Mouse (Mus musculus) kidney, postnatal 0 days (tissue): Measurements from ENCODE around the gene Hist1h4f. TPM values are rescaled to one million over a fixed set of nuclear protein-coding genes. Genes with fewer than 3 reads are reported as not detected.
"Not testable (repeated sequence)": the region's sequence is repeated elsewhere in the genome, so short reads cannot be mapped to it uniquely, and the experiment has no call there.

Experiments
- ATAC-seq: fragments of 200-750 bp; cut with Nextera tagmentation; replicated peaks from 2 replicates; pipeline ENCODE4 v1.8.0; 2017; ENCODE audit warnings: low read depth, moderate number of reproducible peaks, moderate TSS enrichment, moderate library complexity; ENCODE audit not compliant: low FRiP score
- DNase-seq: peaks from one replicate; pipeline ENCODE4 v3.0.0-alpha.2; 2016; ENCODE audit warnings: low spot score
- H3K27ac ChIP-seq: fragments of 300-500 bp; sonication (generic); 2 replicates; pipeline ENCODE4 v1.5.1; 2014; ENCODE audit warnings: mild to moderate bottlenecking
- H3K27me3 ChIP-seq: fragments of 300-500 bp; sonication (generic); 2 replicates; pipeline ENCODE4 v1.6.1; 2014; ENCODE audit warnings: low read length, mixed read lengths; ENCODE audit not compliant: insufficient read depth
- H3K36me3 ChIP-seq: fragments of 300-500 bp; sonication (generic); 2 replicates; pipeline ENCODE4 v1.6.1; 2014; ENCODE audit warnings: low read length, mixed read lengths; ENCODE audit not compliant: insufficient read depth
- H3K4me1 ChIP-seq: fragments of 300-500 bp; sonication (generic); replicated peaks from 2 replicates; pipeline ENCODE4 v1.6.1; 2014; ENCODE audit warnings: antibody characterized with exemption, low read length, mixed read lengths; ENCODE audit not compliant: insufficient read depth
- H3K4me2 ChIP-seq: fragments of 300-500 bp; sonication (generic); 2 replicates; pipeline ENCODE4 v1.6.1; 2014; ENCODE audit warnings: mild to moderate bottlenecking, low read length, moderate library complexity, mixed read lengths
- H3K4me3 ChIP-seq: fragments of 300-500 bp; sonication (generic); replicated peaks from 2 replicates; pipeline ENCODE4 v1.5.1; 2014; ENCODE audit warnings: low read depth, low read length
- H3K9ac ChIP-seq: fragments of 300-500 bp; sonication (generic); 2 replicates; pipeline ENCODE4 v1.6.1; 2014; ENCODE audit warnings: low read depth, low read length
- H3K9me3 ChIP-seq: fragments of 300-500 bp; sonication (generic); replicated peaks from 2 replicates; pipeline ENCODE4 v1.6.1; 2016; ENCODE audit warnings: low read length, inconsistent platforms, mixed read lengths
- CTCF ChIP-seq: IDR thresholded peaks from 2 replicates; pipeline ENCODE4 v1.5.1; 2016; ENCODE audit warnings: antibody characterized with exemption, low read depth, mild to moderate bottlenecking, moderate library complexity
- WGBS: fragments of 180-500 bp; shearing (Covaris S2); extraction: QIAGEN DNeasy Blood & Tissue Kit; methylation state at CpG from one replicate; pipeline ENCODE4 v1.1.7; 2014; 5-methylcytosine and 5-hydroxymethylcytosine counted together
- polyA plus RNA-seq: library from polyadenylated mRNA; unstranded; fragments of >200 nt; fragmentation: Nextera tagmentation; extraction: Ambion mirVana; gene quantifications from 2 replicates; pipeline ENCODE4 v1.2.1, GENCODE M21; 2015

The Hist1h4f gene
- polyA plus RNA-seq, 1 experiment from 2014 or later, result 0.58 TPM

DNA sequence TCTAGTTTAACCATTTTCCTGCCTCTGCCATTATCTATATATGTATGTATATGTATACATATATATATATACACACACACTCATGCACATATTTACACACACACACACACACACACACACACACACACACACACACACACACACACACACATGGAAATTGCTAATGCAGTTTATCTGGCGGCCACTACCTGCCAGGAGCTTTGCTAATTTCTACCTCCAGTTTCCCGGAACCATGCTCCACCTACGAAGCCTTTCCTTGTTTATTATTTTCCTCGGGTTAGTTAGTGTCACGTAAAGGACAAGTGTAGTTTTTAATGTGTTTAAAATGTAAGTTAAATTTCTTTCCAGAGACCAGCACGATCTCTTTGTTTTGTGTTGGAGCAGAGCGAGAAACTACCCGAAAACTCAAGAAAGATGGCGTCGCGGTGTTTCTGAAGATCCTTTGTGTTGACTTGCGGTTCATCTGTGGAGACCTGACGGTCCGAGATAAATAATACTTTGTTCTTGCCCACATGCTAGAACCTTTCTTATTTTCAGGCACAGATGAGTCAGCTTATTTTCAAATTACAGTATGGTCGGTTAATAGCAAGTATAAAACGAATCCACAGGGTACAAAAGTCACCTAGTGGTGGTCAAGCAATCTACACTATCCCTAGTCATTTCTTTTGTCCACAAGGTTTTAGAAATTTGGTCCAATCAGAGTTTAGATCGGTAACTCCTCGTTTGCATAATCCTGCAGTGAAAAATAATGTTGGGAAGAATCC, 11.4 kb upstream of the Hist1h4f start:
- H3K4me1 ChIP-seq, result no peaks in the 10 kb centered on the region
- H3K9ac ChIP-seq, result peak overlapping the region; percentile 57
- peak overlapping the region; percentile 96 for H3K27ac ChIP-seq
- TF ChIP-seq CTCF, result peak; percentile 71
- H3K36me3 ChIP-seq, result no peaks in the 10 kb centered on the region
- peak; percentile 98 for DNase-seq
- peak; percentile 58 for ATAC-seq
- H3K9me3 ChIP-seq, result no peaks in the 10 kb centered on the region
- WGBS, result 3% methylated on average over 18 of the region's 18 CpGs
- H3K4me3 ChIP-seq, result peak overlapping the region; percentile 25
- no peaks in the 10 kb centered on the region for H3K27me3 ChIP-seq
- peak overlapping the region; percentile 76 for H3K4me2 ChIP-seq

- not testable (repeated sequence) for H3K4me1 ChIP-seq, H3K27me3 ChIP-seq, H3K36me3 ChIP-seq, H3K9me3 ChIP-seq
- Histone ChIP-seq H3K9ac (peak within 1 kb of the TSS; percentile 61), H3K4me2 (peak within 1 kb of the TSS; percentile 76), H3K4me3 (peak within 1 kb of the TSS; percentile 25), H3K27ac (peak within 1 kb of the TSS; percentile 96)
- ATAC-seq, result peak; percentile 91
- DNase-seq, result peak; percentile 99
- under 1% methylated on average over 42 of the region's 67 CpGs for WGBS
Measured at GRCm38 (mm10) chr13:23561883-23562659, 10.6 kb upstream of the Hist1h4f start, which contains the start of gene Hist1h3e. Hist1h3e (minus strand) TSS chr13:23562369.

- Histone ChIP-seq H3K4me2 (peak overlapping the region; percentile 76), H3K27ac (peak overlapping the region; percentile 96), H3K4me3 (peak overlapping the region; percentile 25), H3K9ac (peak overlapping the region; percentile 61; the same call in 1 of the 2 replicates)
- 0% methylated on average over 2 of the region's 5 CpGs for WGBS
- H3K27me3 ChIP-seq, H3K36me3 ChIP-seq, H3K4me1 ChIP-seq, DNase-seq, ATAC-seq, H3K9me3 ChIP-seq: not testable (repeated sequence)
Measured at GRCm38 (mm10) chr13:23561531-23561882, 10.1 kb upstream of the Hist1h4f start.

- 0 out of 2 replicates have a peak overlapping the region, but pooled peaks have one; percentile 13 for H3K4me2 ChIP-seq
- H3K4me3 ChIP-seq, H3K27ac ChIP-seq, H3K27me3 ChIP-seq, H3K4me1 ChIP-seq, H3K36me3 ChIP-seq, H3K9ac ChIP-seq, ATAC-seq, DNase-seq, H3K9me3 ChIP-seq: not testable (repeated sequence)
- 9% methylated on average over 2 of the region's 2 CpGs for WGBS
Measured at GRCm38 (mm10) chr13:23560699-23561098, 9.3 kb upstream of the Hist1h4f start.

DNA sequence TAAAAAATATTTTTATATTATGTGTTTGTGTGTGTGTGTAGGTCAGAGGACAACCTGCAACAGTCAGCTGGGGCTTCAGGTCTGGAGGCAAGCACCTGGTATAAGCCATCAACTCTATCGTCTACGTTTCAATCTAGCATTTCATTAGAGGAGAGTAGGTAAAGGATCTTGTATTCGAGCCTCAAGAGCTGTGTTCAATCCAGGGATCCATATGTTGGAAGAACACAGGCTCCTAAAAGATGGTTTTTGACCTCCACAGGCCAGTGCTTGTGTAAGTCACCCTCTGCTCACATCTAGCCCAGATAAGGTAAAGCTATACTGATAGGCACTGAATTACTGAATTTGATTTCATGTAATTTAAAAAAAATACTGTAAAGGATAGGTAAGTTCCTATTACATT, 5.5 kb upstream of the Hist1h4f start:
- ATAC-seq (no peak), DNase-seq (no peak)
- Histone ChIP-seq H3K4me2 (peak overlapping the region; percentile 95), H3K4me3 (no peak overlapping the region), H3K9ac (no peak overlapping the region), H3K27ac (no peak overlapping the region), H3K9me3 (no peaks in the 10 kb centered on the region), H3K36me3 (no peaks in the 10 kb centered on the region), H3K4me1 (no peaks in the 10 kb centered on the region), H3K27me3 (no peaks in the 10 kb centered on the region)
- no peak for TF ChIP-seq CTCF
- 62% methylated on average over 3 of the region's 3 CpGs for WGBS

DNA sequence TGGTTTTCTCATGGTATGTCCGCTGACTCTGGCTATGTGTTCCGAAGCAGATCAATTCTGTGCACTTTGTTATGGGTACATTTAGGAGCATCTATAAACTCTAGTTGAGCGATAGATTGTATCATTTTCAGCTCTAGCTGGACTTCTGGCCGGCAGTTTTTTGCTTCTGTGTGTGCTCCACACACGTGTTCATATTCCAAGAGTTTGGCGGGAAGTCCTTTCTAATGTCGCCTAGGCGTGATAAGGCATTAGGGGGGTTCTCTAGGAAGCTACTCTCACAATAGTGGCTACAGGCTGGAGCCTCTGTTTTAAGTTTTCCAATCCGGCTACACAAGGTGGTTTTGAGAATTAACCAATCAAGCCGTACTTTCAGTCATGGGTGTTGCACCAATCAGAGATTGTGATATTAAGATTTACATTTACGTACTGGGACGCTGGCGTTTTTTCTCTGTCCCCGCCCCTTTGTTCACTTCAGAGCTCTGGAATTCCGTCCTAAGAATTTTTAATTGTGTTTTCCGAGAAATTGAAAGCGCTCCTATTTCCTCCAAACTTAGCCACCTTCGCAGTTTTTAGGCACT, 4.5 kb upstream of the Hist1h4f start:
- Histone ChIP-seq H3K36me3 (no peaks in the 10 kb centered on the region), H3K27ac (peak overlapping the region; percentile 98), H3K4me2 (peak overlapping the region; percentile 95), H3K4me3 (peak overlapping the region; percentile 44), H3K9ac (peak overlapping the region; percentile 88), H3K27me3 (no peaks in the 10 kb centered on the region), H3K9me3 (no peaks in the 10 kb centered on the region), H3K4me1 (no peaks in the 10 kb centered on the region)
- WGBS, result under 1% methylated on average over 18 of the region's 18 CpGs
- peak; percentile 99 for DNase-seq
- no peak for TF ChIP-seq CTCF
- ATAC-seq, result peak; percentile 71
